Mouse (Mus musculus) kidney, postnatal 0 days (tissue): ENCODE results near the gene G3bp2. TPM values are rescaled to one million over a fixed set of nuclear protein-coding genes. Genes with fewer than 3 reads are reported as not detected.

ENCODE experiments used
- ATAC-seq: fragments of 200-750 bp; cut with Nextera tagmentation; replicated peaks from 2 replicates; pipeline ENCODE4 v1.8.0; 2017; ENCODE audit warnings: low read depth, moderate number of reproducible peaks, moderate TSS enrichment, moderate library complexity; ENCODE audit not compliant: low FRiP score
- DNase-seq: peaks from one replicate; pipeline ENCODE4 v3.0.0-alpha.2; 2016; ENCODE audit warnings: low spot score
- H3K27ac ChIP-seq: fragments of 300-500 bp; sonication (generic); 2 replicates; pipeline ENCODE4 v1.5.1; 2014; ENCODE audit warnings: mild to moderate bottlenecking
- H3K27me3 ChIP-seq: fragments of 300-500 bp; sonication (generic); 2 replicates; pipeline ENCODE4 v1.6.1; 2014; ENCODE audit warnings: low read length, mixed read lengths; ENCODE audit not compliant: insufficient read depth
- H3K36me3 ChIP-seq: fragments of 300-500 bp; sonication (generic); 2 replicates; pipeline ENCODE4 v1.6.1; 2014; ENCODE audit warnings: low read length, mixed read lengths; ENCODE audit not compliant: insufficient read depth
- H3K4me1 ChIP-seq: fragments of 300-500 bp; sonication (generic); replicated peaks from 2 replicates; pipeline ENCODE4 v1.6.1; 2014; ENCODE audit warnings: antibody characterized with exemption, low read length, mixed read lengths; ENCODE audit not compliant: insufficient read depth
- H3K4me2 ChIP-seq: fragments of 300-500 bp; sonication (generic); 2 replicates; pipeline ENCODE4 v1.6.1; 2014; ENCODE audit warnings: mild to moderate bottlenecking, low read length, moderate library complexity, mixed read lengths
- H3K4me3 ChIP-seq: fragments of 300-500 bp; sonication (generic); replicated peaks from 2 replicates; pipeline ENCODE4 v1.5.1; 2014; ENCODE audit warnings: low read depth, low read length
- H3K9ac ChIP-seq: fragments of 300-500 bp; sonication (generic); 2 replicates; pipeline ENCODE4 v1.6.1; 2014; ENCODE audit warnings: low read depth, low read length
- H3K9me3 ChIP-seq: fragments of 300-500 bp; sonication (generic); replicated peaks from 2 replicates; pipeline ENCODE4 v1.6.1; 2016; ENCODE audit warnings: low read length, inconsistent platforms, mixed read lengths
- CTCF ChIP-seq: IDR thresholded peaks from 2 replicates; pipeline ENCODE4 v1.5.1; 2016; ENCODE audit warnings: antibody characterized with exemption, low read depth, mild to moderate bottlenecking, moderate library complexity
- WGBS: fragments of 180-500 bp; shearing (Covaris S2); extraction: QIAGEN DNeasy Blood & Tissue Kit; methylation state at CpG from one replicate; pipeline ENCODE4 v1.1.7; 2014; 5-methylcytosine and 5-hydroxymethylcytosine counted together
- polyA plus RNA-seq: library from polyadenylated mRNA; unstranded; fragments of >200 nt; fragmentation: Nextera tagmentation; extraction: Ambion mirVana; gene quantifications from 2 replicates; pipeline ENCODE4 v1.2.1, GENCODE M21; 2015

The G3bp2 gene
- polyA plus RNA-seq, 1 experiment from 2014 or later, result 134 TPM

- ATAC-seq, result no peak
- no peaks in the 10 kb centered on the region for H3K36me3 ChIP-seq
- WGBS, result 84% methylated on average over 10 of the region's 10 CpGs
- no peak overlapping the region for H3K27ac ChIP-seq
- H3K27me3 ChIP-seq, result no peaks in the 10 kb centered on the region
- no peak for DNase-seq
- no peak overlapping the region for H3K9ac ChIP-seq
- H3K9me3 ChIP-seq, result no peaks in the 10 kb centered on the region
- no peaks in the 10 kb centered on the region for H3K4me1 ChIP-seq
- H3K4me2 ChIP-seq, result no peak overlapping the region
- TF ChIP-seq CTCF, result no peak
- H3K4me3 ChIP-seq, result no peak overlapping the region
Observed at GRCm38 (mm10) chr5:92127751-92128150, 44.2 kb upstream of the G3bp2 start.

GRCm38 (mm10) chr5:92127141-92127625 lies 43.7 kb upstream of the G3bp2 start:
- no peaks in the 10 kb centered on the region for H3K27me3 ChIP-seq
- H3K4me3 ChIP-seq, result no peak overlapping the region
- H3K9me3 ChIP-seq, result no peaks in the 10 kb centered on the region
- H3K9ac ChIP-seq, result no peak overlapping the region
- ATAC-seq (no peak), DNase-seq (no peak)
- H3K4me1 ChIP-seq, result no peaks in the 10 kb centered on the region
- no peaks in the 10 kb centered on the region for H3K36me3 ChIP-seq
- H3K4me2 ChIP-seq, result no peak overlapping the region
- no peak for TF ChIP-seq CTCF
- 43% methylated on average over 9 of the region's 9 CpGs for WGBS
- no peak overlapping the region for H3K27ac ChIP-seq

- WGBS, result 88% methylated on average over 3 of the region's 3 CpGs
- ATAC-seq, result no peak
Observed at GRCm38 (mm10) chr5:92125446-92125845, 41.9 kb upstream of the G3bp2 start.

GRCm38 (mm10) chr5:92121636-92122035 lies 38.1 kb upstream of the G3bp2 start:
- WGBS, result 75% methylated on average over 4 of the region's 4 CpGs
- no peak for DNase-seq
- H3K36me3 ChIP-seq, result no peaks in the 10 kb centered on the region
- no peak overlapping the region for H3K4me2 ChIP-seq
- H3K9me3 ChIP-seq, result no peaks in the 10 kb centered on the region
- no peak overlapping the region for H3K9ac ChIP-seq
- H3K4me1 ChIP-seq, result no peaks in the 10 kb centered on the region
- H3K27me3 ChIP-seq, result no peaks in the 10 kb centered on the region
- no peak overlapping the region for H3K4me3 ChIP-seq
- no peak for TF ChIP-seq CTCF
- ATAC-seq, result no peak
- no peak overlapping the region for H3K27ac ChIP-seq

More at GRCm38 (mm10) chr5:92125446-92125845, 41.9 kb upstream of the G3bp2 start:
- no peaks in the 10 kb centered on the region for H3K27me3 ChIP-seq
- no peaks in the 10 kb centered on the region for H3K36me3 ChIP-seq
- no peak for TF ChIP-seq CTCF
- no peaks in the 10 kb centered on the region for H3K9me3 ChIP-seq
- no peak for DNase-seq
- H3K27ac ChIP-seq, result no peak overlapping the region
- no peak overlapping the region for H3K9ac ChIP-seq
- H3K4me3 ChIP-seq, result no peak overlapping the region
- no peaks in the 10 kb centered on the region for H3K4me1 ChIP-seq
- no peak overlapping the region for H3K4me2 ChIP-seq

GRCm38 (mm10) chr5:92117823-92118403 lies 34.4 kb upstream of the G3bp2 start:
- 49% methylated on average over 12 of the region's 12 CpGs for WGBS
- Histone ChIP-seq H3K27me3 (no peaks in the 10 kb centered on the region), H3K4me1 (0 out of 2 replicates have a peak, but pooled peaks cover under 1% of the 10 kb centered on the region)

GRCm38 (mm10) chr5:92114939-92115338 lies 31.4 kb upstream of the G3bp2 start:
- Histone ChIP-seq H3K4me2 (no peak overlapping the region), H3K9ac (no peak overlapping the region), H3K27ac (no peak overlapping the region), H3K27me3 (no peaks in the 10 kb centered on the region), H3K4me1 (0 out of 2 replicates have a peak, but pooled peaks cover 9% of the 10 kb centered on the region), H3K4me3 (no peak overlapping the region), H3K9me3 (no peaks in the 10 kb centered on the region), H3K36me3 (no peaks in the 10 kb centered on the region)
- DNase-seq (no peak), ATAC-seq (no peak)
- WGBS, result 90% methylated on average over 2 of the region's 2 CpGs
- no peak for TF ChIP-seq CTCF

More at GRCm38 (mm10) chr5:92117823-92118403, 34.4 kb upstream of the G3bp2 start:
- ATAC-seq, result peak; percentile 82
- Histone ChIP-seq H3K36me3 (no peaks in the 10 kb centered on the region), H3K9ac (no peak overlapping the region), H3K4me3 (no peak overlapping the region), H3K4me2 (no peak overlapping the region), H3K27ac (no peak overlapping the region), H3K9me3 (no peaks in the 10 kb centered on the region)
- peak; percentile 87 for DNase-seq
- peak; percentile 89 for TF ChIP-seq CTCF
